Mouse (Mus musculus): ENCODE data around the gene Atf1. TPM values are rescaled to one million over a fixed set of nuclear protein-coding genes. Genes with fewer than 3 reads are reported as not detected.

Gene Atf1
- polyA plus RNA-seq (2015; fragmentation: Nextera tagmentation; extraction: Ambion mirVana): 37.9 and 39.2 TPM in 2 replicates

DNA sequence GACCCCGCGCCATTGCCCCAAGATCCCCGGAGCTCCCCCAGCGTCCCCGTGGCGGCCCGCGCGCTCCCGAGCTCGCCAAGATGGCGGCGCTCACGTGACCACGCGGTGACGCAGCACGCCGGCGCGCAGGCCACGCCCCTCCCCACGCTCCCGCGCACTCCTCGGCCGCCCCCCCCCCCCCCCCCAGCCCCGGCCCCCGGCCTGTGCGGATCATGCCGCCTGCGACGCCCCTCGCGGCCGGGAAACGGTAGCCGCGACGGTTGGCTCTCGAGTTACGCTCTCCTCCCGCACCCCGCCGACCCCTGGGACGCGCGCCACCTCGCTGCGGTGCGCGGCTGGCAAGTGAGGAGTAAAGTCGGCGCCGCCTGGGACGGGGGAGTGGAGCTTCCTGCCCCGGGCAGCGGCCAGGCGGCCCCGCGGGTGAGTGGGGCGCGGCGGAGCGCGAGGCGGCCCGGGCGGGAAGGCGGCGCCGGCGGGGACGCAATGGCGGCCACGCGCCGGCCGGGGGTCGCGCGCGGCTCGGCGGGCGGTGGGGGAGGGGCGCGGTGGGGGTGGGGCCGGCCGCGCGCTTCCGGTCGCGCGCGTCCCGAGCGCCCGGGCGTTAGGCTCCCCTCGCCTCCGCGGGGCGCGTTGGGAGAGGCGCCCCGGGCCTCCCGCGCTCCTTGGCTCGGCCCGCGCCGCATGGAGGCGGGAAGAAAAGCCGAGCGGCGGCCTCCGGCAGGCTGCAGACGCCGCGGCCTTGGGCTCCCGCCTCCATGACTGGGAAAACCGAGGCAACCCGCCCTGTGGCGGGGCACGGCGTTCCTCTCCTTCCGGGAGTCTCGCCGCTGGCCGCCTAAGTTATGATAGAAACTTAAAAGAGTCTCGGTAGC, at the start of gene Atf1:
Gene Atf1 (plus strand): TSS at position 157 of the 872 bp plus-strand sequence.
- WGBS: under 1% methylated on average over 86 of the region's 133 CpGs
- no peaks in the 10 kb centered on the region for H3K36me3 ChIP-seq
- H3K27me3 ChIP-seq: no peaks in the 10 kb centered on the region
- H3K4me3 ChIP-seq: peak within 1 kb of the TSS; percentile 90
- H3K9ac ChIP-seq: peak within 1 kb of the TSS; percentile 100
- H3K9me3 ChIP-seq (replicated peaks): peaks cover 8% of the 10 kb centered on the region
- peaks cover 31% of the 10 kb centered on the region for H3K4me1 ChIP-seq (replicated peaks)
- H3K4me2 ChIP-seq: peak within 1 kb of the TSS; percentile 68
- peak within 1 kb of the TSS; percentile 100 for H3K27ac ChIP-seq
- ATAC-seq (replicated peaks; ENCODE audit: insufficient number of reproducible peaks, insufficient read depth, low FRiP score, low read depth): peak; percentile 76

DNA sequence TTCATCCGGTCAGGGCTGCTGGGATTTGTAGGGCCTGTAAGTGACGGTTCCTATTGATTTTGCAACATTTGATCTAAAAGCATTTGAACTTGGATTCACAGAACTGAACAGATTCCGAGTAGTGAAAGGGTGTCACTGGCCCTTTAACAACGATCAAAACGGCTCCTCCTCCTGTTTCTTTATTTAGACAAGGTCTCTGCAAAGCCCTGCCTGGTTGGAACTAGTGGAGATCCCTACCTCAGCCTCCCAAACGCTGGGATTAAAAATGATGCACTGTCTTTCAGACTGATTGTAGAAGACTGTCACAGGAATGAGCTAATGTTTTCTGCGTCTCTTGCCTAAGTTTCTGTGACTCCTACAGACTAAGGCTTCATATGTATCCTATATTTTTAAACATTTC, 49.1 kb upstream of the Atf1 start:
- H3K4me1 ChIP-seq (replicated peaks): peaks cover 18% of the 10 kb centered on the region
- H3K4me3 ChIP-seq: no peak overlapping the region
- H3K36me3 ChIP-seq: peaks cover 62% of the 10 kb centered on the region
- 44% methylated on average over 7 of the region's 7 CpGs for WGBS
- peak overlapping the region; percentile 51 for H3K27ac ChIP-seq
- H3K4me2 ChIP-seq: no peak overlapping the region
- H3K9me3 ChIP-seq (replicated peaks): no peaks in the 10 kb centered on the region
- ATAC-seq (replicated peaks; ENCODE audit: insufficient number of reproducible peaks, insufficient read depth, low FRiP score, low read depth): no peak
- H3K27me3 ChIP-seq: no peaks in the 10 kb centered on the region
- H3K9ac ChIP-seq: no peak overlapping the region

DNA sequence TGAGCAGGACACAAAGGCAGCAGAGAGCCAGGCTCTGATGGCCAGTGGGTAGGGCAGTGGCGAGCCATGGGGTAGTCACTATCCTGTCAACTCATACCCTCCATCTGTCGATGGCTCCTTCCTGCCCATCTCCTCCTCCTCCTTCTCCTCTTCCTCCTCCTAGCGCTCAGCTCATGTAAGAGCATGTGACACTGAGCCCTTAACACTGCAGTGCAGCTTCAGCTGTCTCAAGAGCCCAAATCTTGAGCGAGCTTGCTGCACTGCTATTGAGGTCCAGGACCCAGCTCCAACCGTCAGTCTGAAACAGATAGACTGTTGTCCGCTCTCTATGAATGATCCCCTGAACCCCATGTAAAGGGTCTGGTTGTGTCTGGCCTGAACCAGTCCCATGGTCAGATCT, 47.9 kb upstream of the Atf1 start:
- no peak overlapping the region for H3K9ac ChIP-seq
- ATAC-seq (replicated peaks; ENCODE audit: insufficient number of reproducible peaks, insufficient read depth, low FRiP score, low read depth): no peak; the same call in 1 of the 2 replicates
- H3K27ac ChIP-seq: no peak overlapping the region
- no peaks in the 10 kb centered on the region for H3K9me3 ChIP-seq (replicated peaks)
- peaks cover 57% of the 10 kb centered on the region for H3K36me3 ChIP-seq
- H3K27me3 ChIP-seq: no peaks in the 10 kb centered on the region
- 91% methylated on average over 6 of the region's 6 CpGs for WGBS
- H3K4me3 ChIP-seq: no peak overlapping the region
- H3K4me2 ChIP-seq: no peak overlapping the region
- peaks cover 18% of the 10 kb centered on the region for H3K4me1 ChIP-seq (replicated peaks)

- H3K4me1 ChIP-seq (replicated peaks): peaks cover 12% of the 10 kb centered on the region
- H3K4me2 ChIP-seq: no peak overlapping the region
- no peaks in the 10 kb centered on the region for H3K27me3 ChIP-seq
- ATAC-seq (replicated peaks; ENCODE audit: insufficient number of reproducible peaks, insufficient read depth, low FRiP score, low read depth): no peak
- 77% methylated on average over 4 of the region's 4 CpGs for WGBS
- no peaks in the 10 kb centered on the region for H3K9me3 ChIP-seq (replicated peaks)
- no peak overlapping the region for H3K4me3 ChIP-seq
- peaks cover 54% of the 10 kb centered on the region for H3K36me3 ChIP-seq
- H3K27ac ChIP-seq: no peak overlapping the region
- H3K9ac ChIP-seq: no peak overlapping the region
Observed at GRCm38 (mm10) chr15:100180221-100180620, 47.4 kb upstream of the Atf1 start.

DNA sequence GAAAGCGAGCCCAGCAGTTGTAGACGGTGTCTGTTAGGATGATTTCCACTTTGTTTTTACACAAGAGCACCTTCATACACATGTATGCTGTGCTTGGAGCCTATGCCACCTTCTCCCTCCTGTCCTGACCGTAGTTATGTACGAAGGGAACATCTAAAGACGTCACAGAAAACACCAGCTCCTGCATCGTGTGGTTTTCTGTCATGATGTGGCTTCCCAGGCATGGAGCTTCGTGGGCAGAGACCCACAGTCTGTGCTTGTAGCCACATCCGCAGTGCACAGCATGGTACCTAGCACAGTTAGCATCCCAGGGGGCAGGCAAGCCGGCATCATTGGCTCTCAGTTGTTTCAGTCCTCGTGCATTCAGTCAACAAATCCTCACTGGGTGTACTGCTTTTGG, 45.8 kb upstream of the Atf1 start:
- no peak overlapping the region for H3K4me3 ChIP-seq
- H3K36me3 ChIP-seq: peaks cover 60% of the 10 kb centered on the region
- no peak overlapping the region for H3K4me2 ChIP-seq
- no peak for ATAC-seq (replicated peaks; ENCODE audit: insufficient number of reproducible peaks, insufficient read depth, low FRiP score, low read depth)
- H3K9ac ChIP-seq: no peak overlapping the region
- H3K9me3 ChIP-seq (replicated peaks): no peaks in the 10 kb centered on the region
- H3K4me1 ChIP-seq (replicated peaks): peaks cover 14% of the 10 kb centered on the region
- WGBS: 82% methylated on average over 10 of the region's 10 CpGs
- no peak overlapping the region for H3K27ac ChIP-seq
- H3K27me3 ChIP-seq: no peaks in the 10 kb centered on the region

DNA sequence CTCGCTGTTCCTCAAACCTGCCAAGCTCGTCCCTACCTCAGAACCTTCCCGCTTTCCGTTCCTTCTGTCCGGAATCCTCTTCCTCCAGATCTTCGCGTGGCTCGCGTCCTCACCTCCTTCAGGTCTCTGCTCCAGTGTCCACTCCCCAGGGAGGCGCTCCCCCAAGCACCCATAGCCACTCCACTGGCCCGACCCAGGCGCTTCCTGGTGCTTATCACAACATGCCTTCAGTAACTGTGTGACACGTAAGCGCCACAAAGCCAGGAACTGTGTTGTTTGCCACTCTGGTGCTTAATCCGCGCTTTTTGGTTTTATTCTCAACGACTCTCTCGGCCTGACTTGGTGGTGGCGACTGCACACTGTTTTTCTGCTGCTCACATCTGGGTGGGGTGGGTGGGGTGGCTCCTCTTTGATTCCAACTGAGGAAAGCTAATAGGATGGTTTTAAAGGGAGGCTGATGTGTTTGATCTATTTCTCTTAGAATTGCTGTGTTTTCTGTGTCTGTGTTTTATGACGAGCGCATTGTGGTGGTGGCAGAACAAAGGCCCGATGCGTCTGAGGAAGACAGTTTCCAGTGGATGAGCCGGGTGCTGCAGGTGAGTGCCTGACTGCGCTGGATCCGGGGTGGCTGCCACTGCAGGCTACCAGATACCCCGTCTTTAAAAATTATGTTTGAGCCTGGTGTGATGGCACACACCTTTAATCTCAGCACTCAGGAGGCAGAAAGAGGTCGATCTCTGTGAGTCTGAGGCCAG, 44.9 kb upstream of the Atf1 start:
- Histone ChIP-seq H3K4me2 (no peak overlapping the region), H3K27ac (no peak overlapping the region), H3K9me3 (replicated peaks) (no peaks in the 10 kb centered on the region), H3K4me1 (replicated peaks) (peaks cover 13% of the 10 kb centered on the region), H3K4me3 (no peak overlapping the region), H3K36me3 (peaks cover 65% of the 10 kb centered on the region), H3K9ac (no peak overlapping the region), H3K27me3 (no peaks in the 10 kb centered on the region)
- no peak for ATAC-seq (replicated peaks; ENCODE audit: insufficient number of reproducible peaks, insufficient read depth, low FRiP score, low read depth)
- WGBS: 79% methylated on average over 28 of the region's 28 CpGs

DNA sequence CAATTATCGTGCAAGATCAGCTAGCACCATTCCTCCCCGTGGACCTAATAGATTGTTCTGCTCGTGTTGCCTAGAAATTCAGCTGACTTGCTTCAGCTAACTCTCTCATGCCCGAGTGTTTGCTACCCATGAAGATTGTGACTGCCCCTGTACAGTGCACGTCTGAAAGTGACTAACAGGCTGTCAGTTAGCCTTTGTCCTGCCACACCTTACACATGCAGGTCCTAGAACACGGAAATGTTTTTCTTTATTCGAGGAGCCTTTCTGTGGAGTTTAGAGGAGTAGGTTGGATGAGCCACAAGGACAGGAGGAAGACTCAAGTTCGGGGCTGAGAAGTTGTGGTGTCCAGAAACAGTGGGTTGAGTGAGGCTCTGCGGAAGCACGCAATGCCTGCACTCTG, 44.1 kb upstream of the Atf1 start:
- WGBS: 86% methylated on average over 10 of the region's 10 CpGs
- H3K27ac ChIP-seq: no peak overlapping the region
- no peak overlapping the region for H3K4me3 ChIP-seq
- no peaks in the 10 kb centered on the region for H3K27me3 ChIP-seq
- H3K4me2 ChIP-seq: no peak overlapping the region
- H3K9ac ChIP-seq: no peak overlapping the region
- ATAC-seq (replicated peaks; ENCODE audit: insufficient number of reproducible peaks, insufficient read depth, low FRiP score, low read depth): no peak
- H3K9me3 ChIP-seq (replicated peaks): no peaks in the 10 kb centered on the region
- H3K4me1 ChIP-seq (replicated peaks): peaks cover 10% of the 10 kb centered on the region
- peaks cover 70% of the 10 kb centered on the region for H3K36me3 ChIP-seq

DNA sequence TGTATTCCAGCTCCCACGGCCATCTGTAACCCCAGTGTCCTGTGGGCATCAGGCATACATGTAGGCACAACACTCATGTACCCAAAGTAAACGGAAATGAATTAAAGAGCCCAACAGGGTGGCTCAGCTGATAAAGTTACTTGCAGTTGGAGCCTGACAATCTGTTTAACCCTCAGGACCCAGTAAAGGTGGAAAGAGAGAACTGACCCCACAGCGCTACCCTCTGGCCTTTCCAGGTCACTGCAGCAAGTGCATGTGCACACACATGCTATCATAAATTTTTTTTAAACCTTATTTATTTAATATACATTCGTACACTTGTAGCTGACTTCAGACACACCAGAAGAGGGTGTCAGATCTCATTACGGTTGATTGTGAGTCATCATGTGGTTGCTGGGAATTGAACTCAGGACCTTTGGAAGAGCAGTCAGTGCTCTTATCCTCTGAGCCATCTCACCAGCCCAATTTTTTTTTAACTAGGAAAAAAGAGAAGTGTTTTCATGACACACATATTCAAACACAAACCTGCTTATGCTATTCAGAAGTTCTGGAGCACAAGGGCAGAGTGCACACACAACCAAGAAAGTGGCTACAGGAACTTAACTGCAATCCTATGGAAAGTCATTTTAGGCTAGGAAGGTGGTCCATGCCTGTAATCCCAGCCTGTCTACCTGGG, 42.7 kb upstream of the Atf1 start:
- Histone ChIP-seq H3K9me3 (replicated peaks) (no peaks in the 10 kb centered on the region), H3K4me3 (no peak overlapping the region), H3K27me3 (no peaks in the 10 kb centered on the region), H3K36me3 (peaks cover 74% of the 10 kb centered on the region), H3K9ac (no peak overlapping the region), H3K4me1 (replicated peaks) (peaks cover 7% of the 10 kb centered on the region), H3K4me2 (no peak overlapping the region), H3K27ac (no peak overlapping the region)
- ATAC-seq (replicated peaks; ENCODE audit: insufficient number of reproducible peaks, insufficient read depth, low FRiP score, low read depth): no peak
- WGBS: 89% methylated on average over 5 of the region's 5 CpGs

DNA sequence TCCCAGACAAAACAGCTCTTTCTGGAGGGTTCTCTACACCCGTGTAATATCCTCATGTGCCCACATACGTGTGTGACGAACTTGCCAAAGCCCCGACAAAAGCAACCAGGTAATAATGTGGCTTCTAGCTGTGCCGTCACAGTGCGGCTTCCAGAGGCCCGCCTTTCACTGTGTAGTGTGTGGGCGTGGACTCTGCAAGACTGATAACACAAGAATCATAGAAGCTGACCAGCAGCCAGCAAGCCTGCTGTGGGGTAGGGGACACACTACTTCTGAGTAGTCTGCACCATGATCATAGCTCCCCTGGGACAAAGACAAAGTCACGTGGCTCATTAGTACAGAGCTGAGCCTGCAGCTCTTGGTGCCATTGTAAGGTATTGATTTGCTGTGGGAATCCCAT, 41.4 kb upstream of the Atf1 start:
- peak; percentile 63; the same call in 1 of the 2 replicates for ATAC-seq (replicated peaks; ENCODE audit: insufficient number of reproducible peaks, insufficient read depth, low FRiP score, low read depth)

GRCm38 (mm10) chr15:100186882-100187672, 40.5 kb upstream of the Atf1 start:
- Histone ChIP-seq H3K9me3 (replicated peaks) (no peaks in the 10 kb centered on the region), H3K9ac (no peak overlapping the region), H3K4me1 (replicated peaks) (peaks cover 10% of the 10 kb centered on the region), H3K4me3 (no peak overlapping the region), H3K4me2 (no peak overlapping the region), H3K36me3 (peaks cover 72% of the 10 kb centered on the region), H3K27me3 (no peaks in the 10 kb centered on the region), H3K27ac (no peak overlapping the region)
- no peak for ATAC-seq (replicated peaks; ENCODE audit: insufficient number of reproducible peaks, insufficient read depth, low FRiP score, low read depth)
- 88% methylated on average over 8 of the region's 8 CpGs for WGBS

More for the DNA sequence above, 41.4 kb upstream of the Atf1 start:
- Histone ChIP-seq H3K4me1 (replicated peaks) (peaks cover 7% of the 10 kb centered on the region), H3K36me3 (peaks cover 72% of the 10 kb centered on the region), H3K27me3 (no peaks in the 10 kb centered on the region), H3K27ac (peak overlapping the region; percentile 32; the same call in 1 of the 2 replicates), H3K4me2 (no peak overlapping the region), H3K4me3 (no peak overlapping the region), H3K9me3 (replicated peaks) (no peaks in the 10 kb centered on the region), H3K9ac (no peak overlapping the region)
- 59% methylated on average over 9 of the region's 9 CpGs for WGBS

Data from heart, embryonic 15.5 days (tissue).